Mouse (Mus musculus): ENCODE measurements around the gene Slc25a27.

DNA sequence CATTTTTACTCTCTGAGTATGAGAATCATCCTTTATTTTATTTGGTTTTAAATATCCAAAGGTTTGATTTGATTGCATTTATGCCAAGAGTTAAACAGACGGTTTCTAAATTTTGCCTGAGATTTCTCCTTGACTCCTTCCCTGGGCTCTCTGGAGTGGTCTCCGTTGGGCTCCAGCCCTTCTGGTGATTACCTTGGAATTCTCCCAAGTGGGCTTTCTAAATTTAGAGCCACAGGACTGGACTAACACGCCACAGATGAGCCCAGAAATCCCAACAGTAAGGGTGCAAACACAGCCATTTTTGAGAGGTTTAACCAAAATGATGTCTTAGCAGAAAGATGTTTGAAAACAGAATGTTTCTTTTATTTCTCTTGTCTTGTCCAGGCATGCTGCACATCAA is 47.2 kb upstream of the Slc25a27 start:
- TF ChIP-seq CTCF (IDR thresholded peaks at IDR 0.05; ENCODE audit: borderline replicate concordance, insufficient read depth, low read depth, low read length) (no peak), POLR2A (IDR thresholded peaks at IDR 0.05; ENCODE audit: borderline replicate concordance, insufficient read depth, low read length) (no peak)

Data from cerebellum, adult 2 months (tissue).